Mouse (Mus musculus): ENCODE results near the gene Klhl1.

Klhl1 gene

GRCm38 (mm10) chr14:96518954-96519682 lies at the start of gene Klhl1:
Klhl1 (minus strand) TSS chr14:96519102.
- no peak for DNase-seq

- no peak for DNase-seq
Observed at GRCm38 (mm10) chr14:96553668-96554067, 34.8 kb upstream of the Klhl1 start.

GRCm38 (mm10) chr14:96518151-96518953 lies 550 bp downstream of the Klhl1 start:
- DNase-seq, result peak; percentile 22

GRCm38 (mm10) chr14:96517727-96518126 lies 1.2 kb downstream of the Klhl1 start:
- DNase-seq, result no peak

DNA sequence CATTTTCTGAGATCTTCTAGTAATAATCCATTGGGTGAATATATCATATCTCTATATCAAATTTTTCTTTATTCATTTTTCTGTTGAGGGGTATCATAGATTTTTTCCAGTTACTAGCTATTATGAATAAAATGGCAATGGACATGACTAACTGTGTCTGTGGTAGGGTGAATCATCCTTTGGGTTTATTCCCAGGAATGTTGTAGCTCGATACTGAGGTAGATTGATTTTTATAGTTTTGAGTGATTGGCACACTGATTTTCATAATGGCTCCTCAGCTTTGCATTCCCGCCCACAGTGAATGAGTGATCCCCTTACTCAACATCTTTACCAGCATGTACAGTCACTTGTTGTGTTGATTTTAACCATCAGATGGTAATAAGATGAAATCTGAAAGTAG lies 19.0 kb downstream of the Klhl1 start:
- no peak for DNase-seq

- no peak for DNase-seq
Observed at GRCm38 (mm10) chr14:96471812-96472211, 47.1 kb downstream of the Klhl1 start.

GRCm38 (mm10) chr14:96471336-96471735 lies 47.6 kb downstream of the Klhl1 start:
- DNase-seq, result no peak

DNA sequence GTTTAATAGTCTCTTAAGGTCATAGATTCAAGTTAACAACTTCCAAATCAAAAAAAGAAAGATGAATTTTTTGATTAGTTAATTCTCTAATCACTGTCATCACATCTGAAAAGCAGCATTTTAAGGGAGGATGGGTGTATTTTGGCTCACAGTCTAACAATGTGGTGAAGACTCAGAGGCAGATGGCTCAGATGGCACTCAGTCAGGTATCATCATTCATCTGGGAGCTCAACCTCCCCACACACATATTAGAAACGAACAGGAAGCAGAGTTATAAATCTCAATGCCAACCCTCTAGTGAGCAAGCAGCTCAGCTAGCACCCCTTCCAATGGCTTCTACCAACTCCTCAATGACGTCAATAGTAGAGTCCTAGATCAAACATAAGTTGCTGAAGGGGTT lies 57.1 kb downstream of the Klhl1 start:
- DNase-seq, result no peak

GRCm38 (mm10) chr14:96392032-96392737 lies 126.7 kb downstream of the Klhl1 start:
- DNase-seq, result no peak

GRCm38 (mm10) chr14:96362727-96363126 lies 156.2 kb downstream of the Klhl1 start:
- DNase-seq, result no peak

- DNase-seq, result no peak
Observed at GRCm38 (mm10) chr14:96348220-96348619, 170.7 kb downstream of the Klhl1 start.

- DNase-seq, result no peak
Observed at GRCm38 (mm10) chr14:96331069-96331468, 187.8 kb downstream of the Klhl1 start.

GRCm38 (mm10) chr14:96217805-96218441 lies 301.0 kb downstream of the Klhl1 start:
- no peak for DNase-seq

DNA sequence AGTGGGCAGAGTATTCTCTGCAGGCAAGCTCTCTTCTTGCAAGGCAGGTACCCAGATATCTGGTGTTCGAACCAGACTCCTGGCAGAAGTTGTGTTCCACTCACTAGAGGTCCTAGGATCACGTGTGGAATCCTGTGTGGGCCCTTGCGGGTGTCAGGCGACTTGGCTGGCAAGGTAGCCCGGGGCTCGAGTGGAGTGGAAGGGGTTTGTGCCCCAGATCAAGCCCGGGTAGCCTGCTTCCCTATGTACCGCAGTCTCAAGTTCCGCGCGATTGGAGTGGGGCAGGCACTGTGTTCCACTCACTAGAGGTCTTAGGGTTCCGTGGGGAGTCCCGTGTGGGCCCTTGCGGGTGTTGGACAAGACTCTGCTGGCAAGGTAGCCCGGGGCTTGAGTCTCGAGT lies 324.1 kb downstream of the Klhl1 start:
- peak; percentile 5 for DNase-seq

DNA sequence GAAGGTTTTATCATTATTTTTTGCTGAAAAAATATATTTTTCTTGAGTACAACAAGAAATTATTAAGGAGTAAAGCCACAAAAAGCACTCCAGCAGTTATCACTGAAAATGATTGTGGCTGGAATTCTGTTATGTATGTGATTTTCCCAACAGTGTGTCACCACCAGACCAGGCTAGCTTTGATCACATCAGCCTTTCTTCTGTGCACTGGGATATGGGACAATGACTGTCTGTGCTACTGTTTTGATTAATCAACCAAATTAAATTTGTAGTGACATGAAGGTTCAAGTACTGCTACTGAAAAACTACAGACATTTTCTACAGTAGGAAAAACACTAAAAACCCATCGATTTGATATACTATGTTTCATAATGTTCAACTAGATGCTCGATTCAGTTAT lies 344.4 kb downstream of the Klhl1 start:
- DNase-seq, result no peak

GRCm38 (mm10) chr14:96143137-96143536 lies 375.8 kb downstream of the Klhl1 start:
- no peak for DNase-seq

- DNase-seq, result no peak
Observed at GRCm38 (mm10) chr14:96140246-96140645, 378.7 kb downstream of the Klhl1 start.

GRCm38 (mm10) chr14:96107396-96107795 lies 411.5 kb downstream of the Klhl1 start:
- no peak for DNase-seq

GRCm38 (mm10) chr14:96081681-96082207 lies 437.2 kb downstream of the Klhl1 start:
- DNase-seq, result no peak

DNA sequence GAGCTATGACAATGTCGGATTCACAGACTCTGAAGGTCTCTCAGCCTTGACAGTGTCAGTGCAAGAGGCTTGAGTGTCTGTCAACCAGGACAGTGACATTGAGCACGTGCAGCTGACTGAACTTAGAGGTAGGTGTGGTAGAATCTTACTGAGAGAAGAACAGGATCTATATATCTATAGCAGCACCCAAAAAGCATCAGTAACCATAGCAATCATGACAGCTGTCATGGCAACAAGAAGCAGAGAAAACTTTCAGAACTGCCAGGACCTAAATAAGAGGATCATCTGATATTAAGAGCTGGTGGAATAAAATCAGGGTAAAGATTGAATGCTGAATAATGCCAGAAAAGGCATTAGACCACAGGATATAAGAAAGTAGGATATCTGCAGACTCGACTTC lies 453.0 kb downstream of the Klhl1 start:
- DNase-seq, result peak; percentile 5
